Mouse (Mus musculus) erythroid progenitor cell, adult 5-6 weeks (primary cell): ENCODE measurements around the gene Gpatch3. TPM values are rescaled to one million over a fixed set of nuclear protein-coding genes. Genes with fewer than 3 reads are reported as not detected.

Experiments
- total RNA-seq, 2 experiments: library from RNA; stranded (forward) in 1 of 2; stranded (reverse) in 1 of 2; fragments of 150-400 nt in 1 of 2; fragments of 186-747, 209-891 nt in 1 of 2; gene quantifications; 2 replicates each; pipeline versions ENCODE4 v1.2.3 to v1.2.4; 2015 to 2017; ENCODE audit warnings: low replicate concordance in 2 of 2

Gene Gpatch3
- total RNA-seq, 2 experiments from 2014 or later = 1.7 to 19.7 TPM

Other genes with a start within 250 kb of the Gpatch3 start
- 16.2 and 28.5 TPM in 2 replicates for gene Wdtc1, start 221.3 kb upstream of the Gpatch3 start, total RNA-seq (2015; ENCODE audit: low replicate concordance)
- 9.0 and 10.1 TPM in 2 replicates for gene Wdtc1, start 221.3 kb upstream of the Gpatch3 start, total RNA-seq (2017; ENCODE audit: low replicate concordance)
- gene Slc9a1, start 205.0 kb upstream of the Gpatch3 start, total RNA-seq (2015; ENCODE audit: low replicate concordance) = 15.9 and 18.4 TPM in 2 replicates
- gene Slc9a1, start 205.0 kb upstream of the Gpatch3 start, total RNA-seq (2017; ENCODE audit: low replicate concordance) = 13.5 and 13.7 TPM in 2 replicates
- gene Tent5b, start 94.6 kb upstream of the Gpatch3 start, total RNA-seq (2015; ENCODE audit: low replicate concordance) = not detected in 2 replicates
- not detected in 2 replicates for gene Tent5b, start 94.6 kb upstream of the Gpatch3 start, total RNA-seq (2017; ENCODE audit: low replicate concordance)
- gene Trnp1, start 76.2 kb upstream of the Gpatch3 start, total RNA-seq (2015; ENCODE audit: low replicate concordance) = not detected in 2 replicates
- not detected in 2 replicates for gene Trnp1, start 76.2 kb upstream of the Gpatch3 start, total RNA-seq (2017; ENCODE audit: low replicate concordance)
- gene Kdf1, start 55.8 kb upstream of the Gpatch3 start, total RNA-seq (2015; ENCODE audit: low replicate concordance) = not detected in 2 replicates
- not detected in 2 replicates for gene Kdf1, start 55.8 kb upstream of the Gpatch3 start, total RNA-seq (2017; ENCODE audit: low replicate concordance)
- 57.3 and 70.0 TPM in 2 replicates for gene Nudc, start 28.7 kb upstream of the Gpatch3 start, total RNA-seq (2015; ENCODE audit: low replicate concordance)
- gene Nudc, start 28.7 kb upstream of the Gpatch3 start, total RNA-seq (2017; ENCODE audit: low replicate concordance) = 55.3 and 88.5 TPM in 2 replicates
- not detected in 2 replicates for gene Nr0b2, start 21.4 kb upstream of the Gpatch3 start, total RNA-seq (2015; ENCODE audit: low replicate concordance)
- not detected in 2 replicates for gene Nr0b2, start 21.4 kb upstream of the Gpatch3 start, total RNA-seq (2017; ENCODE audit: low replicate concordance)
- gene Gpn2, start 9.6 kb downstream of the Gpatch3 start, total RNA-seq (2015; ENCODE audit: low replicate concordance) = 4.2 and 12.3 TPM in 2 replicates
- 4.2 and 5.0 TPM in 2 replicates for gene Gpn2, start 9.6 kb downstream of the Gpatch3 start, total RNA-seq (2017; ENCODE audit: low replicate concordance)
- 2.9 TPM in 1 of 2 replicates, not detected in the other for gene Sfn, start 27.4 kb downstream of the Gpatch3 start, total RNA-seq (2015; ENCODE audit: low replicate concordance)
- 0.64 TPM in 1 of 2 replicates, not detected in the other for gene Sfn, start 27.4 kb downstream of the Gpatch3 start, total RNA-seq (2017; ENCODE audit: low replicate concordance)
- 8.3 and 19.3 TPM in 2 replicates for gene Zdhhc18, start 75.4 kb downstream of the Gpatch3 start, total RNA-seq (2015; ENCODE audit: low replicate concordance)
- 3.9 and 11.2 TPM in 2 replicates for gene Zdhhc18, start 75.4 kb downstream of the Gpatch3 start, total RNA-seq (2017; ENCODE audit: low replicate concordance)
- gene Pigv, start 97.9 kb downstream of the Gpatch3 start, total RNA-seq (2015; ENCODE audit: low replicate concordance) = 1.3 and 4.0 TPM in 2 replicates
- gene Pigv, start 97.9 kb downstream of the Gpatch3 start, total RNA-seq (2017; ENCODE audit: low replicate concordance) = 2.7 and 3.2 TPM in 2 replicates
- gene Arid1a, start 182.0 kb downstream of the Gpatch3 start, total RNA-seq (2015; ENCODE audit: low replicate concordance) = 65.8 and 102 TPM in 2 replicates
- gene Arid1a, start 182.0 kb downstream of the Gpatch3 start, total RNA-seq (2017; ENCODE audit: low replicate concordance) = 42.9 and 69.1 TPM in 2 replicates